Mouse (Mus musculus) CH12.LX (cell line): Measurements from ENCODE around the gene Alkbh2.

Experiments
- E2F4 ChIP-seq: IDR thresholded peaks from 2 replicates; pipeline ENCODE4 v1.6.1; 2011; ENCODE audit warnings: low read depth, low read length, improper control_type of control experiment; ENCODE audit not compliant: insufficient replicate concordance
- HCFC1 ChIP-seq: IDR thresholded peaks from 2 replicates; pipeline ENCODE4 v1.6.1; 2012; ENCODE audit warnings: low read depth, mild to moderate bottlenecking, inconsistent platforms, low read length, improper control_type of control experiment
- MAZ ChIP-seq: IDR thresholded peaks from 2 replicates; pipeline ENCODE4 v1.6.1; 2012; ENCODE audit warnings: low read depth, mild to moderate bottlenecking, inconsistent platforms, low read length, improper control_type of control experiment, moderate library complexity
- TCF12 ChIP-seq: IDR thresholded peaks from 2 replicates; pipeline ENCODE4 v1.6.1; 2014; ENCODE audit warnings: low read depth, mild to moderate bottlenecking, inconsistent platforms, low read length, improper control_type of control experiment
- USF1 ChIP-seq: IDR thresholded peaks from 2 replicates; pipeline ENCODE4 v1.6.1; 2014; ENCODE audit warnings: low read depth, mild to moderate bottlenecking, inconsistent platforms, low read length, improper control_type of control experiment
- ZNF384 ChIP-seq: IDR thresholded peaks from 2 replicates; pipeline ENCODE4 v1.6.1; 2012; ENCODE audit warnings: low read depth, low read length, improper control_type of control experiment, inconsistent platforms

DNA sequence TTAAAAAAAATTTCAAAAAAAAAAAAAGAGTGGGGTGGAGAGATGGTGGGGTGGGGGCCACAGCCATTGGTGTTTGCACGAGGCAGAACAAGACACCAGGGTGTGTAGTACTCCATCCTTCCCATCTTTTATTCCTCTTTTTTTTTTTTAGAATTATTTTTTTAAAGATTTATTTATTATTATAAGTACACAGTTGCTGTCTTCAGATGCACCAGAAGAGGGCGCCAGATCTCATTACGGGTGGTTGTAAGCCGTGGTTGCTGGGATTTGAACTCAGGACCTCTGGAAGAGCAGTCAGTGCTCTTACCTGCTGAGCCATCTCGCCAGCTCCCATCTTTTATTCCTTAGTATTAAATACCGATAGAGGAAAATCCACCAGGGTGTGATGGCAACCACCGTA is 45.4 kb upstream of the Alkbh2 start:
- TF ChIP-seq MAZ (no peak), USF1 (no peak), HCFC1 (no peak), TCF12 (no peak), E2F4 (no peak), ZNF384 (no peak)
